Mouse (Mus musculus) lung, postnatal 10 days (tissue): ENCODE measurements at regions not wholly inside any gene's neighbourhood (a gene's known extent, or its start where the extent isn't known, plus 50 kb on each side); places are given as distances from the start of the nearest gene placed in this dataset.
"Not testable (repeated sequence)": the region's sequence is repeated elsewhere in the genome, so short reads cannot be mapped to it uniquely, and the experiment has no call there.

Experiments used
- DNase-seq: peaks from one replicate; pipeline ENCODE4 v3.0.0; 2021

GRCm38 (mm10) chr9:41914611-41915010 lies 209.5 kb downstream of the Sorl1 start:
- no peak for DNase-seq

GRCm38 (mm10) chr9:41913911-41914310 lies 210.2 kb downstream of the Sorl1 start:
- no peak for DNase-seq

GRCm38 (mm10) chr9:41912482-41912881 lies 211.6 kb downstream of the Sorl1 start:
- DNase-seq = no peak

GRCm38 (mm10) chr9:41900606-41900974 lies 223.5 kb downstream of the Sorl1 start:
- no peak for DNase-seq

GRCm38 (mm10) chr9:41899766-41900605 lies 224.1 kb downstream of the Sorl1 start:
- DNase-seq = no peak

GRCm38 (mm10) chr9:41895106-41895505 lies 229.0 kb downstream of the Sorl1 start:
- DNase-seq = no peak

GRCm38 (mm10) chr9:41892841-41893240 lies 231.3 kb downstream of the Sorl1 start:
- DNase-seq = no peak

- no peak for DNase-seq
Observed at GRCm38 (mm10) chr9:41891206-41891605, 232.9 kb downstream of the Sorl1 start.

- peak; percentile 74 for DNase-seq
Observed at GRCm38 (mm10) chr9:41890273-41891141, 233.6 kb downstream of the Sorl1 start.

- peak; percentile 55 for DNase-seq
Observed at GRCm38 (mm10) chr9:41889568-41890272, 234.4 kb downstream of the Sorl1 start.

GRCm38 (mm10) chr9:41888616-41889150 lies 235.4 kb downstream of the Sorl1 start:
- DNase-seq = no peak

- not testable (repeated sequence) for DNase-seq
Observed at GRCm38 (mm10) chr9:41886456-41886855, 237.6 kb downstream of the Sorl1 start.

GRCm38 (mm10) chr9:41880457-41880856 lies 243.6 kb downstream of the Sorl1 start:
- no peak for DNase-seq

- peak; percentile 65 for DNase-seq
Observed at GRCm38 (mm10) chr9:41879080-41879479, 245.0 kb downstream of the Sorl1 start.

GRCm38 (mm10) chr9:41861136-41861535 lies 263.0 kb downstream of the Sorl1 start:
- DNase-seq = no peak

GRCm38 (mm10) chr9:41860681-41861080 lies 263.4 kb downstream of the Sorl1 start:
- peak; percentile 74 for DNase-seq

GRCm38 (mm10) chr9:41859780-41860179 lies 264.3 kb downstream of the Sorl1 start:
- no peak for DNase-seq

- no peak for DNase-seq
Observed at GRCm38 (mm10) chr9:41852099-41852498, 272.0 kb downstream of the Sorl1 start.

- DNase-seq = no peak
Observed at GRCm38 (mm10) chr9:41849628-41850326, 274.3 kb downstream of the Sorl1 start.

- DNase-seq = no peak
Observed at GRCm38 (mm10) chr9:41844616-41845015, 279.5 kb downstream of the Sorl1 start.

- DNase-seq = no peak
Observed at GRCm38 (mm10) chr9:41834487-41835404, 289.4 kb downstream of the Sorl1 start.
